Mouse (Mus musculus) gastrocnemius, postnatal 14 days (tissue): ENCODE results near the gene Pign. TPM values are rescaled to one million over a fixed set of nuclear protein-coding genes. Genes with fewer than 3 reads are reported as not detected.

Experiments used
- DNase-seq: peaks from one replicate; pipeline ENCODE4 v3.0.0; 2021; ENCODE audit warnings: mixed read lengths
- intact Hi-C: fragments of 180-260 bp; cut with DNase I; formaldehyde crosslinking; loops from one replicate; pipeline ENCODE4 v1.15.1; 2025; ENCODE audit warnings: low total_unique reads
- microRNA-seq, 2 experiments: library from miRNA; unstranded; fragments of <30 nt; microRNA quantifications; one replicate each; pipeline ENCODE4 v1.2.0; 2021
- total RNA-seq, 2 experiments: library from RNA; stranded (reverse); gene quantifications; 2 replicates each; pipeline ENCODE4 v1.2.3; 2021

Gene Pign
- total RNA-seq, 2 experiments from 2014 or later, result 6.3 to 9.8 TPM

DNA sequence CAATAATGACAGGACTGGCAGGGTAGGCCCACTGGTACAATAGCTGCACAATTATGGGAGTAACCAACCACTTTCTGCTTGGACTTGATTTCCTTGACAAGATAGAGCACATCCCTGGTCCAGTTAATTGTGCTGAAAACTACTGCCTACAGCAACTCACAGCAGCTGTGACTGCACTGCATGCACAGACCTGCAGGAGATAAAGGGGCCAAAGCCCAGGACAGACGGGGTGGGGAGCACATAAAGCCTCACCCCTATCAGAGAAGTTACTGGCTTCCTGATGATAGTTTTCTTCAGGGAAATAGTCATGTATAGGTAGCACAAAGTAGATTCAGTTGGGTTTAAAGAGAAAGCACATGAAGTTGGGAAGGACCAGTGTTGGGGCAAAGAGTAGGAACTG is 80.7 kb downstream of the Pign start:
- no peak for DNase-seq
- intact Hi-C loops, result no loop called here

DNA sequence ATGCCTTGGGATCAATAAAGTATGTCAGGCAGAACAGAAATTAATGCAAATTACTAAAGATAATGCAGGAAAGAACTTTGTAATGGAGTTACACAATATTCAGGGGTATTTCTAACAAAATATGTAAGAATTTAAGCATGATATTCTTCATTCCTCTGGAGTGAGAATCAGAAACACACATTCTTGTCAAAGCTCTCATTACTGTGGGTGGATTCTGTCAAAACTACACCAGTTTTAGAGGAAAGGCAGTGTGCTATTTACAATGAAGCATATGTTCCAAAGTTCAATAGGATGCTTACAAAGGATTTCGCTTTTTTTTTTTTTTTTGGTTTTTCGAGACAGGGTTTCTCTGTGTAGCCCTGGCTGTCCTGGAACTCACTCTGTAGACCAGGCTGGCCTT is 82.6 kb downstream of the Pign start:
- DNase-seq, result no peak
- intact Hi-C loops, result no loop called here

DNA sequence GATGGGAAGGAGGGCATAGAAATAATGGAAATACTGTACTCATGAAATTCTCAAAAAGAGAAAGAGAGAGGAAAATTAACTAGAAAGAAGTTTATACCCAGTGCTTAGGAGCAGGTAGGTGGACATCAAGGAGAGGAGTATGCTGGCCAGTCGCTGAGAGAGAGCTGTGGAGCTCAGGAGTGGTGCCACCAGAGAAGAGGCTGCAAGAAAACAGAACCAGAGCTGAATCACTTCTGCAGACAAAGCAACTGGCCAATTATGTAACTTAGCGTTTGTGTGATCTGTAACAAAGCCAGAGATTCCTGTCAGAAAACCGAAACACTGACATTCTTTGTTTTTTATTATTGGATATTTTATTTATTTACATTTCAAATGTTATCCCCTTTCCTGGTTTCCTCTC is 97.4 kb downstream of the Pign start:
- no peak for DNase-seq
- intact Hi-C loops, result no loop called here

DNA sequence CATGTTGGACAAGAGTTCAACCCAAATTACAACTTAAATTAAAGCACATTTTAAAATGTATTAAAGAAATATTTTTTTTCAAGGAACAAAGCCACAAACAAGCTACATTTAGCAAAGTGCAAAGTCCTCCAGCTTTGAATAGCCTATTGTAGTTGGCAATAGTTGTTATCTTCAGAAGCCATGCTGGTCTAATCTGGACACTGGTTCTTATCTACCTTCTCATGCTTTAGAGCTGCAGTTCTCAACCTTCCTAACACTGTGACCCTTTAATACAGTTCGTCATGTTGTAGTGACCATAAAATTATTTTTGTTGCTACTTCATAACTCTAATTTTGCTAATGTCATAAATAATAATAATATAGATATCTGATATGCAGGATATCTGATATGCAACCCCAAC is 99.2 kb downstream of the Pign start:
- intact Hi-C loops, result no loop called here
- DNase-seq, result no peak

DNA sequence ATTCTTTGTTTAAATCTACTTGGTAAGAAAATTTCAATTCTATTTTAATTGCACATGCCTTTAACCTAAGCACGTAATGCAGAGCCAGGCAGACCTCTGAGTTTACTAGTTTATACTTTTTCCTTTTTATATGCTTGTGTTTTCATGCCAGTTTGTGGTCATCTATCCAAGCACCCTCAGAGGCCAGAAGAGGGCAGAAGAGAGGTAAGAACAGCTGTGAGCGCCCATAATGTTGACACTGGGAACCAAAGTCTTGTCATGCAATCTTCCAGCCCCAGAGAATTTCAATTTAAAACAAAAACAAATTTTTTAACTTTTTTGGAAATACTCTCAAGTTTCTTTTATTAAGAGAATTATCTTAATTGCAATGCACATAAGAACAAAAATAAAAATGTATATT is 99.7 kb downstream of the Pign start:
- intact Hi-C loops, result no loop called here
- DNase-seq, result no peak

DNA sequence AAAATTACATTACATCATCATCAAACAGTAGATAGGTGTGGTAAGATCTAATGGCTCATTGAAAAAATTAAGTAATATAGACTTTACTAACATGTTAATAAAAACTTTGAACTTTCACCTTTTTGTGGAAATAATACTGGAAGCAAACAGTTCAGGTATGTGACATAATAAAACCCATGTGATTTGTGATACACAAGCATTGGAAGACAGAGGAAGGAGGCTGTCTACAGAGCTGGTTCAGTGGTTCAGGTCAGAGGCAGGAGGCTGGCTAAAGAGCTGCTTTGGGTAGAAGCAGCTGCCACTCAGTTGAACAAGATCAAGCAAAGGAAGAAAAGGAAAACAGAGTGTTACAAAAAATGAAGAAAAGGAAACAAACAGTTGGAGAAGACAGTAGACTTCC is 107.4 kb downstream of the Pign start:
- intact Hi-C loops, result no loop called here

DNA sequence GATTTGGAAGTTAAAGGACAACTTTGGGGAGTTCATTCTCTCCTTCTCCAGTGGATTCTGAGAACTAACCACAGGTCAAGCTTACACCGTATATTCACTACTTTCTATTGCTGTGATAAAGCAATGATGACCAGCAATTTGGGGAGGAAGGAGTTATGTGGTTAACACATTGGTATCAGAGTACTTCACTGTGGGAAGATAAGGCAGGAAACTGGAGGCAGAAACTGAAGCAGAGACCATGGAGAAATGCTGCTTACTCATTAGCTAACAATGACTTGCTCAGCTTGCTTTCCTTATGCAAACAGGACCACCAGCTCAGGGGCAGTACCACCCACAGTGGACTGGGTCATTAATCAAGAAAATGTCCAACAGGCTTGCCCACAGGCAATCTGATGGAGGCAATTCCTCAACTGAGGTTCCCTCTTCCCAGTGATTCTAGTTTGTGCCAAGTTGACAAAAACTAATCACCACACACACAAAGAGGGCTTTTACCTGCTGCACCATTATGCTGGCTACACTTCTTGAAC is 108.2 kb downstream of the Pign start:
- no peak for DNase-seq
- intact Hi-C loops, result no loop called here

More for the DNA sequence above, 107.4 kb downstream of the Pign start:
- no peak for DNase-seq

DNA sequence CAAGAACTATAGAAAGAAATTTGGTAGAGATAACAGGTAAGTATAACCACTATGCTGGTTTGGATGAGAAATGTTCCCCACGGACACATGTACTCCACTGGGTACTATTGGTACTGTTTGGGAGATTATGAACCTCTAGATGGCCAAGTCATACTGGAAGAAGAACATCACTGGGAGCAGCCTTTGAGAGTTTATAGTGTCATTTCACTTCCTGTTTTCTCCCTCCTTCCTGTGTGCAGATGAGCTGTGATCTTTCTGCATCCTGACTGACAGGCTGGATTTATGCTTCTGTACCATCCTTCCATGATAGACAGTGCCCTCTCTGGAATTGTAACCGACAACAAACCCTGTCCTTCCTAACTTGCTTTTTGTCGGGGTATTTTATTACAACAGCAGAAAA is 110.3 kb downstream of the Pign start:
- intact Hi-C loops, result no loop called here
- no peak for DNase-seq

DNA sequence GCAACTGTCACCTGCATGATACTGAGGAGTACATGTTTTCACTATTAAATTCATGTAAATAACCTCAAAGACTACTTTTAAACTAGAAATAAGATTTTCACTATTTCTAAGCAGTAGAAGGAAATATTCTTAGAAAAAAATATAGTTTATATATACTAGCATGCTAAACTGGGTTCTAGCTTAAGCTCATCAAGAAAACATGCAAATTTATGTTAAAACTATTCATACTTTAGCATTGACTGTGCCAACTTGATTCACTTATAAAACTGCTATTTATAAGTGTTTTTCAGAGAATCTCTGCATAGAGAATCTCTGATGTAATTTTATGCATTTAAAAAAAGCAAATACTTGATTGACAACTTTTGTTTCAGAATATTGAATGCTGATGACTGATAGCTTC is 113.3 kb downstream of the Pign start:
- intact Hi-C loops, result no loop called here
- DNase-seq, result no peak

DNA sequence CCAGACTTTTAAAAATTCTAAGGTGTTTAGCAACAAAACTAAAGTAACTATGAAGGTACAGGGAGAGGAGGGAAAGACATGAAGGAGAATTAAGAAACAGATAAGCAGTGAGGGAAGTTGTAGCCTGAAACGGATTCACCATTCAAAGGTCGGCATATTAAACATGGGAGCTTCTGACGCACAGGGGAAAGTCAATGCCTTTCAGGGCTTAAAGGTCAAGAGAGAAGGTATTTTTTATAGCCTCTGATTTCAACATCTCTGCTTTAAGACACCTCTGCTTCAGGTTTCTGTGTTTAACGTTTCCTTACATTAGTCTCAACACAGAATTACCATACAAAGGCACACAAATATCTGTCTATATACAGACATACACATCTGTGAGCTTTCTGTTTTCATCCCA is 113.8 kb downstream of the Pign start:
- no peak for DNase-seq

DNA sequence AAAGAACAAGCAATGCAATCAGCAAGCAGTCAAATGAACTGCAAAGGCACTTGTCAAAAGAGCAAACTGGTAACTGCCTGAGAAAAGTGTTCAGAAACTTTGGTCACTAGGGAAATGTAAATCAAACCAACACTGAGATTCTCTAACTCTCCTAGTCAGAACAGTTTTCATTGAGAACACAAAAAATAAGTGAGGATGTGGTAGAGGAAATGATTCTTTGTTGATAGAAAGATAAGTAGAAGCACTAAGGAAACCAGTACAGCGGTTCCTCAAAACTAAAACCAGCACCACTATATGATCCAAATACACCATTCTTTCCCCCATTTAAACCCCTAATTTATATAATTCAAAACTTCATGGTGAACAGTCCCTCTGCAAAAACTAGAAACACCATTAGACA is 120.4 kb downstream of the Pign start:
- DNase-seq, result no peak
- intact Hi-C loops, result no loop called here

More for the DNA sequence above, 113.8 kb downstream of the Pign start:
- intact Hi-C loops, result no loop called here

DNA sequence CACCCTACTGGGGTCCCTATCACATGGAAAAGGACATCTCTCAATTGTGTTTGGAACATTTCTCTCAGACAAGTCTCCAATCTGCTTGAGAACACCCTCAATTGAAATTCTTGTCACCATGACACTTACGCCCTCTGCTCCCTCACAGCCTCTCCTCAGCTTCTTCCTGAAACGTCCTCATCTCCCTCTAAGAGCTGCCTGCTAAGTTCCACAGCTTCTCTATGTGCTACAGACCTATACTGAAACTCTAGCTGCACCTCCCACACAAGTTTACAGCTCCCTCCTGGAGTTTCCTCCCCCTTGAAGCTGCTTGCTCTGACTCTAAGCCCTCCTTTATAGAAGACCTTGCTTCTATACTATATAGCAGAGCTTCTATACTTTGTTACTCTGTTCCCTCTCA is 139.7 kb downstream of the Pign start:
- intact Hi-C loops, result no loop called here
- DNase-seq, result no peak

DNA sequence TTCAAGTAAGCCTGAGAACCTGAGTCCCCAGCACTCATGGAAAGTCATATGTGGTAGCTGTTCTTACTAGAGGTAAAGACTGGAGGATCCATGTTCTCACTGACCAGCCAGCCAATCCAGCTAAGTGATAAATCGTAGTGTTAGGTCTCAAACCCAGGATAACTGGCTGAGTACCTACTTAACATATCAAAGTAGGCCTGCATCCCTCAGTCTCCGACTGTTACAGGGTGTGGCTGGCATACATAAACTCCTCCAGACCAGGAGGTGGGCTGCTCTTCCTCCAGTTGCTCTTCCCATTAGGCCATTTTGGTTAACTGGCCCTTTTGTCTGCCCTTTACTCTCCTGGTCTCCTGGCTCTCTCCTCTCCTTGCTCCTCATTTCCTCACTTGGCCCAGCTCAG is 141.2 kb downstream of the Pign start:
- intact Hi-C loops, result no loop called here
- DNase-seq, result no peak

DNA sequence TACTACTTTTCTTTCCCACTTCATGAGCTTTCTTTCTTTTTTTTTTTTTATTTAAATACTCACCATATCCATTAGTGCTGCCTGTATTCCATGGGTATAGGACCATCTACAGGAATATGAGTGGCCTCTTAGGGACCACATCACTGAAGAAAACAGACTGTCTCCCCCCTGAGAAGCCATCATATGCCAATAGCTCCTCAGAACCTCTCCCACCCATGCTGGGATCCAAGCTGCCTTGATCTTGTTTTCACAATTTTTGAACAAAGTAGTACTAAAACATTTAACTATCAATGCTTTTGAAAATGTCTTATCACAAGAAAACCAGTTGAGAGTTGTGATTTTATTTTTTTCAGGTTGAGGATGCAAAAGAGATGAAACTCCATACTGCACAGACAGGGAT is 145.4 kb downstream of the Pign start:
- no peak for DNase-seq
- intact Hi-C loops, result no loop called here

DNA sequence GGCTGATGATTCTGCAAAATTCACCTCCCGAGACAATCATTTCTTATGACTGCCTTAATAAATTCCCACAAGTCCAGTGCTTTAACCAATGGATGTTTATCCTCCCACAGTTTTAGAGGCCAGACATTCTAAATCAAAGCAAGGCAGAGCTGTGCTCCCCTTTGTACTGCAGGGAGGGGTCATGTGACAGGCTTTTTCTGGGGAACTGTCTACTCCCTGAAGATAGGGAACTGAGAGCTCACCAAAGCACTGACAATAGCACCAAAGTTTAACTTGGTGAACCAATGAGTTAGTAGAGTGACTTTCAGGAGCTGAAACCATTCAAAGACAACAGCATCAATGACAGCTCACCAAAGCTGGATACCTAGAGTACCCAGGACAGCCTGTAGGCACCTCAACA is 156.4 kb downstream of the Pign start:
- no peak for DNase-seq
- intact Hi-C loops, result no loop called here

DNA sequence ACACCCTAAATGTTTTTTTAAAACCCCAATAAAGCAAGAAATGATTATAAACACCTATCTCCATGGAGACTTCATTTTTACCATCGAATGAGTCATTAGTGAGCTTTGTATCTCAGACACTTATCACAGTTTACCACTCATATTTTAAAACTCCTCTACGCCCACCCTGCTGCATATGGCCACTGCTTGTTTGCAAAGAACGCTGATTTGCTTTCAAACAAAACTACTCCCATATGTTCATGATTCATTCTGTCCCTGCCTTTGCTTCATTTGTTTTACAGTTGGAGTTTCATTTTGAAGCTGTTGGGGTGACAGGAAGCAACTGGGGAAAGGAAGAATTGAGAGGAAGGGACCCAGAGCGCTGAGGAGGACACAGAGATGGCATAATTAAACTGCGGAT is 170.9 kb downstream of the Pign start:
- intact Hi-C loops, result no loop called here

DNA sequence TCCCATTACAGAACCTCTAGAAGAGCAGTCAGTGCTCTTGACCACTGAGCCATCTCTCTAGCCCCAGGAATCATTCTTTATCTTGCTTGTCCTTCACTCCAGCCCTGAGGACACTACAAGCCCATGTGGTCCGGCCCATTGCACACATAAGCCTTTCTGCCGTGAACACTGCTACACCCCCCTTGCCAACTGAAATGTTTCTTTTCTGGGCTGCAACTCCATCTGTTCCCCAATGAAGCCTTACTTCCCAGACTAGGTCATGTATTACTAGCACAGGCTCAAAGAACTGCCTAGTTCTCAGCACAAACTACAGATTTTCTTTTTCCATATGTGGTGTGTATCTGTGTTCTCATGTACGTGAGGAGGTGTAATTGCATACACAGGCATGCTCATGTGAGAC is 174.0 kb downstream of the Pign start:
- DNase-seq, result no peak
- intact Hi-C loops, result no loop called here

More for the DNA sequence above, 170.9 kb downstream of the Pign start:
- DNase-seq, result no peak

DNA sequence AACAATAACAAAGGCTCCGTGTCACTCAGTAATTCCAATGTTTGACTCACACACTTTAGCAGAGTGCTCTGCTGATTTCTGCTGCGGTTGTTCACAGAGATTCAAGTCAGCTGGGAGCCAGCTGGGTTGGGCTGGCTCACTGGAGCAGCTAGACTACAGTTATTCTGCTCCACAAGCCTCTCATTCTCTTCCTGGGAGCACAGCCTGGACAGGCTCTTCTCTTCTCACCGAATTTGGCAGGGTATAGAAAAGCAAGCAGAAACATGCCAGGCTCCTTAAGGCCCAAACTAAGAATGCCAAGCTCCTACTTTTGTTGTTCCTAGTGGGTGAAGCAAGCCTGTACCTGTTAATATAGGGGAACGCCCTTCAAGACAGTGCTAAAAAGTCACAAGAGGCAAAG is 176.4 kb downstream of the Pign start:
- intact Hi-C loops, result no loop called here
- no peak for DNase-seq

Small RNA genes lying within 50 kb of the gene (microRNA-seq; reads per million reads assigned to microRNA genes)
- 0 reads per million in 2 experiments for gene Gm22426

Other genes starting within 250 kb of the Pign start
- gene Relch, start 184 bp upstream of the Pign start, total RNA-seq, result 10 to 100 TPM; 10.1 to 12.8 TPM
- gene Tnfrsf11a, start 117.0 kb upstream of the Pign start, total RNA-seq, result 1 to 10 TPM; 1.2 to 1.4 TPM